In genomic region chr7:132673931-132674755, GRCm38 (mm10) we compare ENCODE assay signal across 9 mouse cellular contexts.
A peak's percentile ranks its signal among the peaks of the same experiment; 100 is the strongest.
DNase-seq lines count a peak whose midpoint lies in the region; ATAC-seq and TF ChIP-seq lines count a peak whose summit lies in the region.
"Had no signal": no experiment of that assay in that cellular context is flagged by ENCODE, and none has a peak within 500 bp of the region (broad histone marks: within the 10 kb centered on the region; RNA-seq: fewer than 3 reads in every experiment).

No protein-coding gene starts in this region.

- peaks cover 22% of the 10 kb centered on the region for H3K4me1 ChIP-seq in forebrain, embryonic 10.5 days
- H3K4me1 ChIP-seq in forebrain, embryonic 12.5 days, result peaks cover 6% of the 10 kb centered on the region
- peaks cover 41% of the 10 kb centered on the region for H3K4me1 ChIP-seq in small intestine, adult 2 months (ENCODE audit: control insufficient read depth, insufficient read depth, insufficient read length, low read length)
- H3K4me1 ChIP-seq: embryonic facial prominence, embryonic 12.5 days had no signal

- ATAC-seq in forebrain, embryonic 12.5 days (ENCODE audit: low FRiP score), result no peak

- peaks cover 53% of the 10 kb centered on the region for H3K27me3 ChIP-seq in forebrain, embryonic 10.5 days (ENCODE audit: poor library complexity, severe bottlenecking)
- peaks cover 9% of the 10 kb centered on the region for H3K27me3 ChIP-seq in forebrain, embryonic 12.5 days
- no peaks in the 10 kb centered on the region for H3K27me3 ChIP-seq in small intestine, adult 2 months (ENCODE audit: control insufficient read depth, insufficient read depth, low read length)
- H3K27me3 ChIP-seq: embryonic facial prominence, embryonic 12.5 days had no signal

- H3K9me3 ChIP-seq in forebrain, embryonic 10.5 days, result no peaks in the 10 kb centered on the region
- H3K9me3 ChIP-seq in forebrain, embryonic 12.5 days, result no peaks in the 10 kb centered on the region
- H3K9me3 ChIP-seq: embryonic facial prominence, embryonic 12.5 days had no signal

- peak; percentile 41 for DNase-seq in forebrain, embryonic 10.5 days (ENCODE audit: extremely low spot score, low spot score)
- peak; percentile 76 for DNase-seq in adrenal gland, postnatal 10 days
- DNase-seq in heart, adult 8-10 months (ENCODE audit: low spot score), result peak; percentile 83
- peak; percentile 51 for DNase-seq in kidney, postnatal 14 days
- DNase-seq in frontal cortex, postnatal 10 days (ENCODE audit: low spot score in 2 of 2), result no peak
- DNase-seq in left cerebral cortex, adult 8-10 months (ENCODE audit: low spot score in 2 of 2), result no peak

- H3K4me3 ChIP-seq in forebrain, embryonic 10.5 days, result no peak overlapping the region
- H3K4me3 ChIP-seq in forebrain, embryonic 12.5 days (replicated peaks), result no peak overlapping the region
- no peak overlapping the region for H3K4me3 ChIP-seq in small intestine, adult 2 months (ENCODE audit: low read depth, low read length)
- H3K4me3 ChIP-seq: embryonic facial prominence, embryonic 12.5 days had no signal

- H3K27ac ChIP-seq in forebrain, embryonic 10.5 days, result peak overlapping the region; percentile 58; the same call in 1 of the 2 replicates
- H3K27ac ChIP-seq in forebrain, embryonic 12.5 days, result no peak overlapping the region
- peak overlapping the region; percentile 46 for H3K27ac ChIP-seq in small intestine, adult 2 months (ENCODE audit: insufficient read depth, low read depth, low read length)
- H3K27ac ChIP-seq: embryonic facial prominence, embryonic 12.5 days had no signal

- WGBS in forebrain, embryonic 10.5 days, result 55% methylated on average over 17 of the region's 17 CpGs
- WGBS in forebrain, embryonic 12.5 days, result 61% methylated on average over 17 of the region's 17 CpGs
- WGBS in small intestine, adult 2 months, result 20% methylated on average over 17 of the region's 17 CpGs

- peak; percentile 37; the same call in 1 of the 2 replicates for TF ChIP-seq CTCF in small intestine, adult 2 months (IDR thresholded peaks at IDR 0.05; ENCODE audit: extremely low read depth, insufficient read length, insufficient replicate concordance, low read depth, low read length)

- no peaks in the 10 kb centered on the region for H3K36me3 ChIP-seq in forebrain, embryonic 10.5 days (replicated peaks)
- no peaks in the 10 kb centered on the region for H3K36me3 ChIP-seq in forebrain, embryonic 12.5 days (replicated peaks)
- H3K36me3 ChIP-seq in small intestine, adult 2 months (ENCODE audit: control insufficient read depth, insufficient read depth, low read length), result no peaks in the 10 kb centered on the region
- H3K36me3 ChIP-seq: embryonic facial prominence, embryonic 12.5 days had no signal

- H3K9ac ChIP-seq in forebrain, embryonic 12.5 days, result no peak overlapping the region
- H3K9ac ChIP-seq: embryonic facial prominence, embryonic 12.5 days had no signal

- no peak overlapping the region for H3K4me2 ChIP-seq in forebrain, embryonic 12.5 days
- H3K4me2 ChIP-seq: embryonic facial prominence, embryonic 12.5 days had no signal

- TF ChIP-seq POLR2A in small intestine, adult 2 months (IDR thresholded peaks at IDR 0.05; ENCODE audit: low read depth, low read length), result no peak

Comparison
In these comparisons a context has a peak if more than half of its experiments do, and no peak if none do; other contexts are left out.
1. DNase-seq: peak in forebrain, embryonic 10.5 days (single experiment), adrenal gland, postnatal 10 days (single experiment), heart, adult 8-10 months (single experiment) and kidney, postnatal 14 days (single experiment); none in frontal cortex, postnatal 10 days (0 of 2) and left cerebral cortex, adult 8-10 months (0 of 2).